Mouse (Mus musculus) monocyte, adult 2 months (primary cell): ENCODE results near the gene Pex11a.

ENCODE experiments used
- DNase-seq, 2 experiments: peaks; one replicate each; pipeline ENCODE4 v3.0.0; 2022; ENCODE audit warnings: low spot score in 2 of 2, low read depth in 1 of 2

Pex11a gene

GRCm38 (mm10) chr7:79740279-79740678 is 2.7 kb downstream of the Pex11a start:
- DNase-seq = no peak

DNA sequence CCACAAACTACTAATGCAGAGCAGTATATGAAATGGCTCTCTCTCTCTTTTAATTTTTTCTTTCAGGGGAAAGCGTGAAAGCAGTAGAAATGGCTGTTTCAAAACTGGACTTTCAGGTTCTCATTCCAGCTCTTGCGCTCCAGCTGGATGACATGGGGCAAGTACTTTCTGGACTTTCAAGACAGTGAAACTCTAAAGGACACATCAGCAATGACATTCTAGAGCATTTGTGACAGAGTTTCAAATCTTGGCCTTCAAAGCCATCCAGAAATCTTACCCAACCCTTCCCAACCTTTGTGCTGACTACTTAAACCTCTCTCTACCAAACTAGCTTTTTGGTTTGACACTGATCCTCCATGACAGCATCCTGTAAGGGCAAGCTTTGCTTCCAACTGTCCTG is 4.0 kb downstream of the Pex11a start:
- DNase-seq = no peak

GRCm38 (mm10) chr7:79736511-79736910 is 6.4 kb downstream of the Pex11a start:
- DNase-seq = no peak

DNA sequence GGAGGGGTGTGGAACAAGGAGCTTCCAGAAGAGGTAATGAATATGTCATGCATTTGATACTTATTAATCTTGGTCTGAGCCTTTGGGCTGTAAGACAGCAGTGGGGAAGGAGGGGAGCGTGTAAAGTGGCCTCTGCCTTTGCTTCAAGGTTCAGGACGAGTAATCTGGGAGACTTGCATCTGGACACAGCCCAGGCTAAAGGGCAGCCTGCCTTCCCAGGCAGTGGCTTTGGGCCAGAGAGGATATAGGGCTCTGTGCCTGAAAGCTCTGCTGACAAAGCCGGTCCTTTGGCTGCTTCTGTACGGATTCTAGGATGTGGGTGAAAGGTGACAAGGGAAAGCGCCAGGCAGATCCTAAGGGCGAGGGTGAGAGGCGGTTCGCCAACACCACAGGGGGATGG is 8.4 kb downstream of the Pex11a start:
- DNase-seq = no peak

- peak in 1 of 2 experiments; percentile 31 for DNase-seq
Observed at GRCm38 (mm10) chr7:79732622-79733021, 10.3 kb downstream of the Pex11a start, which contains the start of gene Plin1. Gene Plin1 (minus strand): TSS chr7:79732903.

- no peak for DNase-seq
Observed at GRCm38 (mm10) chr7:79731438-79731837, 11.5 kb downstream of the Pex11a start.

GRCm38 (mm10) chr7:79729743-79730370 is 13.1 kb downstream of the Pex11a start:
- DNase-seq = no peak

DNA sequence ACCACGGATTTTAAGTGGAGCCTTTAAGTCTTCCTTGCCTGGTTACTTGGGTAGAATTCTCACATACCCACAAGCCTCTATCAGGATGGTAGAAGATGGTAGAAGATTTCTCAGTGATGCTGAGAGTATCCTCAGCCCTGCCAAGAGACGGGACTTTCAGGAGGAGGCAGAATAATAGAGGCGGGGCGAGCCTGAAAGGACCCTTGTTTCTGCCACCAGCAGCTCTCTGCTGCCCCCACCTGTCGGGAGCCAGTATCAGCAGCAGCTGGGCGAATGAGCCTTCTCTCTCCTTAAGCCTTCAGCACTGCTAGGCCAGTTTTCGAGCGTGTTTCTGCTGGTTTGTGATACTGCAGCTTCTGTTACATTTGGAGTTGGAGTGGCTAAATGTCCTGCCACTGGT is 13.8 kb downstream of the Pex11a start:
- peak in 1 of 2 experiments; percentile 41 for DNase-seq

DNA sequence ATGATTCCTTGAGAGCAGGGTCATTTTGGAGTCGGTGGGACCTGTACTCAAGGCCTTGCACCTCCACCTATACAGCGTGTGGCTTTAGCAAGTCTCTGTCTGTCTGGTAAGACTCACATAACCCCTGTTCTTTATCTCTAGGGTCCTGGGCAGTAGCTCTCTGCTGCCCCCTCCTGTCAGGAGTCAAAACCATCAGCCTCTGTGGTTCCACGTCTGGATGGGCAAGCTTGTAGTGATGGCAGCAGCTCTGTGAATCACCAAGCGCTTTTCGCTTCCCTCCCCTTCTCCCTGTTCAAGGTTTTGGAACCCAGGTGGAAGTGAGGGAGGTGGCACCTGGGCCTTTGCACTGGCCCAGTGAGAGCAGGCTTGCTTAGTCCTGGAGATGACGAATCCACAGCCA is 14.7 kb downstream of the Pex11a start:
- peak in 1 of 2 experiments; percentile 29 for DNase-seq

GRCm38 (mm10) chr7:79727091-79727490 is 15.8 kb downstream of the Pex11a start:
- DNase-seq = no peak

DNA sequence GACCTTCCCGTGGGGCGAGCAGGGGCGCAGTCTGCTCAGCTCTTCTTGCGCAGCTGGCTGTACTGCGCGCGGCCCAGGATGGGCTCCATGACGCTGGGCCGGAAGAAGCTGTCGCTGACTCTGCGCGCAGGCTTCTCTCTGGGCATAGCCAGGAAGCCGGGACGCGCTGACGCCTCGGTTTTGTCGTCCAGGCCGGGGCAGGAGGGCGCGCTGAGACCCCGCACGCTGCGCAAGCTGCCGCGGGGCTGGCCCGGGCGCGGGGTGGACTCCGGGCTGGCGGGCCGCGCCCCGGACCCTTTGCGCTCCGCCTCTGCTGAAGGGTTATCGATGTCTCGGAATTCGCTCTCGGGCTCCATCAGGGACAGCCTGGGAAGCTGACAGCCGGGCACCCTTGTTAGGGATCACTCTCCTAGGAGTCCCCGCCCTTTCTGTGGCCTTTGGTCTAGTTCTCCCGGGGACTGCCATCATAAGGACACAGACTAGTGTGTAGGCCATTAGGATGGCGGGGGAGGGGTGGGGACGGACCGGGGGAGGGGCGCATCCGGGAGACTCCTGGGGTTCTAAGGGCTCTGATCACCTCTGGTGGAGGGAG is 21.4 kb downstream of the Pex11a start:
- DNase-seq = no peak

GRCm38 (mm10) chr7:79715187-79715981 is 27.5 kb downstream of the Pex11a start, which contains the start of gene Kif7:
Gene Kif7 (minus strand): TSS chr7:79715720.
- no peak for DNase-seq

DNA sequence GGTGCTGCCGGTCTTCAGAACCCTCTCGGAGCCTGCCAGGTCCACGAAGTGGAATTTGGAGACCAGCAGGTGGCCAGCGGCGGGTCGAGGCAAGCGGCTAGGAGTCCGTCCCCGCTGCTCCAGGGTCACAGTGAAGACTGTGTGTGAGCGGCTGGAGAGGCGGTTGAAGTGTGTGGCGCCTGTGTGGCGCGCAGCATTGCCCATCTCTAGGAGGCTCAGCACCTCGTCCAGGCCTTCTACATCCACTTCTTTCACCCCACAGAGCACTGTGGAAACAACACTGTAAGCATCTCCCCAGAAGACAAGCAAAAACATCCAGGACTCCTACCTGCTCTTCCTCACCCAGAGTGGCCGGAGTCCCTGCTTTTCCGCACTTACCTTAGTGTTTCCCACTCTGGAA is 32.1 kb downstream of the Pex11a start:
- no peak for DNase-seq

DNA sequence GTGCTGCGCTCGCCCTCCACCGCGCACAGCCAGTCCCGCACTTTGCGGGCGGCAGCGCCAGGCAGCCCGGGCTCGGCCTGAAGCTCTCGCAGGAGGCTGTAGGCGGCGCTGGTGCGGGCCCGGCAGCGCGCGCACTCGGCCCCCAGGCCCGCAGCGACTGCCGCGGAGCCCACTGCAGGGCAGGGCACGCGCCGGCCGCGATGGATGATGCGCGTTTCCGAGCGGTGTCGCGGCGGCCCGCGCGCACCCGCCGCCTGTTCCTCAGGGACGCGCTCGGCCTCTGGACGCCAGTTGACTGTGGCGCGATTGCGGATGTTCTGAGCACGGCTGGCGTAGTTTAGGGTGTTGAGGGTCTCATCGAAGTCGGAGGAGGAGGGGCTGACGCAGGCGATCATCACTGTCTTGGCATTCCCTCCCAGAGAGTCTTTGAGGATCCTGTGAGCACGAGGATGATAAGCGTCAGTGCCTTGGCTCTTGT is 32.8 kb downstream of the Pex11a start:
- no peak for DNase-seq

DNA sequence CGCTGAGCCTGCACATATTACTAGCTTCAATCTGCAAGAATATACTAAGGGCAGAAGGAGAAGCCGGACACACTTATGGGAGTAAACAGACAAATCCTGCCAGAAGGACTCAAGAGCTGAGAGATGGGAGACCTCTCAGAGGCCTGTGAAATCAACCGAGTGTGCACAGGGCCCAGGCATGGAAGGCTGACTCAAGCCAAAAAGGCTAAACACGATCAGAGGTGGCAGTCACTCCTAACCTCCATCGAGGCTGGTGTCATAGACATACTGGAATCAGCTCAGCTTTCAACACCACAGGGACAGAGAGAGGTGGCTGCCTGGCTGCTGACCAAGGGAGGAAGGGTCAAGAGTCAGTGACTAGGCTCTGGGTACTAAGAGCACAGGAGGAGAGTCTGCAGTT is 37.7 kb downstream of the Pex11a start:
- DNase-seq = no peak

DNA sequence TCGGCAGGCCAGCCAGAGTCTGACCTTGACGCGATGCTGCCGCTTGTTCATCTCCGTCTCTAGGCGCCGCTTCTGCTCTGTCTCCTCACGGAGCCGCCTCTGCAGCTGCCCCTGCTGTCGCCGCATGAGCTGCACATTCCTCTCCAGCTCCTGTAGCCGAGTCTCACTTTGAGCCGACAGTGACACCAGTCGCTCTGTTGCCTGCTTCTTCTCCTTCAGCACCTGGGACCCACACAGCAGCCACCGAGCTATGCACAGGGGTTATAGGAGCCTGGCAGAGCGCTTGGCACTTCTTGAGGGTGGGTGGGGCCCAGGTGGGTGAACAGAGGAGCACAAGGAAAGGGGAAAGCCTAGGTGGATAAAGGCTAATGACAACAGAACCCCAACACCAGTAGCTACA is 40.2 kb downstream of the Pex11a start:
- DNase-seq = no peak

GRCm38 (mm10) chr7:79696495-79696894 is 46.4 kb downstream of the Pex11a start:
- peak in 1 of 2 experiments; percentile 9 for DNase-seq
